Mouse (Mus musculus) retina, adult 2 months (tissue): ENCODE measurements around the gene Tmem236.

Experiments
- DNase-seq: peaks from one replicate; pipeline ENCODE4 v3.0.0-alpha.2; 2012; ENCODE audit warnings: low read depth, low spot score

Tmem236 gene

GRCm38 (mm10) chr2:14174334-14174733 lies at the start of gene Tmem236:
Tmem236 (plus strand) TSS chr2:14174523.
- DNase-seq = no peak

- no peak for DNase-seq
Observed at GRCm38 (mm10) chr2:14126387-14126786, 47.9 kb upstream of the Tmem236 start.

DNA sequence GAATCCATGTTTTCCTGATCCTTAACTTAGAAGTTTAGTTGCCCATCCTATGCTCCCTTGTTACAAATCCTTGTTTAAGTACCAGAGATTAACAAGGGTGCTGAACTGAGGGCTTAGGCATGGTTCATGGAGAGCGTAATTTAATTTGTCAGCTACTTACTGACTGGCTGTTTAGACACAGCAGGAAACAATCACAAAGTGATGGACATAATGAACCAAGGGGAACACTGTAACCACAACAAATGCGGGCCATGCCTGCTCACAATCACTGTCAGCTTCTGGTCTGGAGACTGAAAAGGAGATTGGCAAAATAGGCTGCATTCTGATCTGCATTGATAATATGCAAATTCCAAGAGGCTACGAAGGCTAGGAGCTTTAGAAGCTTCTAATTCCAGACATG lies 46.7 kb upstream of the Tmem236 start:
- DNase-seq = no peak

- no peak for DNase-seq
Observed at GRCm38 (mm10) chr2:14130641-14131339, 43.5 kb upstream of the Tmem236 start.

DNA sequence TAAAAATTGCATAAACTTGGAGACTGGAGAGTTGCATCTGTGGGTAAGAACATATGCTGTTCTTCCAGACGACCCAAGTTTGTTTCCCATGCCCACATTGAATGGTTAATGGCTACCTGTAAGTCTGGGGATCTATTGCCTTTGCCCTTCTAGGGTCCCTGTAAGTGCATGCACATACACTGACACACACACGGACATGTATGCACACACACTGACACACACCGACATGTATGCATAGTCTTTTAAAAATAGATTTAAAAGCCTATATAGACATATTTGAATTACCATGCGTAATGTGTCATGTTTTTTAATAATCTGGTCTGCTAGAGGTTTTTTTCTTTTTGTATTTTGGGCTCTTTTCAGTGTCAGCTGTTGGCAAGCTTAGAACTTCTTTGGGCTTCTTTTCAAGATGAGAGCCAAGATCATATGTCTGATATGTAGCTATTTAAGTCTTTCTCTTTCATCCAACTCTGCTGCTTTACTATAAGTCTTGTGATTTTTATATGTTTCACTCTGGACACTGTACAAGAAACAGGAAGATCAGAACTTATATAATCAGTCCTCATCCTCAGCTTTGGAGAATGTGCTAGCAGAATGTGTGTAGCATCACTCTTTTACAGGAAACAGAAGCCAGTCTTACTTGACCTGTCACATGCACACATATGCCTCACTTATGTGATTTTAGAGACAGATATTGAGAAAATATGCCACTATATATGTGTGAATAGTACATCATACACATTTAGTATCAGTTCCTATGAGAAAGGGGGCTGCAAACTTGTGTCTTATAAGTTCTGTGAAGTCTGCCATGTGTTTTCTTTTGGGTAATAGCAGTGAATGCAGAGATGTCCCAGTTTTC lies 41.6 kb upstream of the Tmem236 start:
- DNase-seq = no peak

DNA sequence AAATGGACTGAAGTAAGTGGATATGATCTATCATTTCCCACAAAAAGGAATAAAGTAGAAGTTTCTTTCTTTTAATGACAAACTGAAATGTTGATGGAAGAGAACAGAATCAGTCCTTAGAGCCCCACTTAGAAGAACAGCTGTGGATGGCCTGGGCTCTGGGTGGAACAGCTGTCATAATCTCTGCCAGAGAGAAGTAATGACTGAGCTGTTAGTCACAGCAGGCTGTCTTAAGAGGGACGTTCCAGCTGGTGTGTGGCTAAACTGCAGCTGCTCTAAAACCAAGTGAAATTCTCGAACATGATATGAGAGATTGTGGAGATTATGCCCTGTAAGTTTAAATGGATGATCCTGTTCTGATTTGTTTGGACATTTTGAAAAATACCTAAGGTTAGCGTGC lies 37.4 kb upstream of the Tmem236 start:
- DNase-seq = no peak

GRCm38 (mm10) chr2:14139590-14139989 lies 34.7 kb upstream of the Tmem236 start:
- DNase-seq = no peak

- DNase-seq = no peak
Observed at GRCm38 (mm10) chr2:14140044-14140443, 34.3 kb upstream of the Tmem236 start.

DNA sequence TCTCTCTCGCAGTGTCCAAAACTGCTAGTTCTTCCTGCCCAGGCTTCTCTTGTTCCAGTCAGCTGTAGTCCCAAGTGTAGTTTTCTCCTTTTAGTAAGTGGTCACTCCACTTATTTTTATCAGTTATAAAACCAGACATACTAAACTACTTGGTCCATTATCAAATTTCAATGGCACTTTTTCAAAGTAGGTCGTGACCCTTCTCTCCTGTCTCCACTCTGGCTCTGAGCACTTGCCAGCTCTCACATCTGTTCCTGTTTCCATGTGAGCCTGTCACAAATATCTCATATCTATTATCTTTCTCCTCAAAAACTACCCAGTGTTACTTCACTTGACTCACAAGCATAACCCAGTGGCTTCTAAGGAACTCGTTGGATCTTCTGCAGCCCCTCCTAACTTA lies 29.0 kb upstream of the Tmem236 start:
- DNase-seq = no peak

GRCm38 (mm10) chr2:14146913-14147312 lies 27.4 kb upstream of the Tmem236 start:
- no peak for DNase-seq

DNA sequence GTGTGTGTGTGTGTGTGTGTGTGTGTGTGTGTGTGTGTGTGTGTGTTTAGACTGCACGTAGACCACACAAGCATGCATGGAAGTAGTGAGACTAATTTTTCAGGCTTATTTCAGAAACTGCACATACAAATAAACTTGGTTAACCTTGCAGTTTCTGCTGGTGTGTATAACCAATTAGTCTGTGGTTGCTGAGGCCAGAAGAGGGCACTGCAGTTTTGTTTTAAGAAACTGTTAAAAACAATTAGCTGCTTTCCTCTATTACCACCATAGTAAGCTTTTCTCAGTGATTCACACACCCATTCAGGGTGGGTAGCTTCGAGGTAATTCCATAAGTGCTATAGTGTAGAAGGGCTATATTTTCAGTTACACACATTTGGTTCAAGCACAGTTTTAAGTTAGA lies 23.5 kb upstream of the Tmem236 start:
- no peak for DNase-seq

GRCm38 (mm10) chr2:14151854-14152253 lies 22.5 kb upstream of the Tmem236 start:
- DNase-seq = no peak

DNA sequence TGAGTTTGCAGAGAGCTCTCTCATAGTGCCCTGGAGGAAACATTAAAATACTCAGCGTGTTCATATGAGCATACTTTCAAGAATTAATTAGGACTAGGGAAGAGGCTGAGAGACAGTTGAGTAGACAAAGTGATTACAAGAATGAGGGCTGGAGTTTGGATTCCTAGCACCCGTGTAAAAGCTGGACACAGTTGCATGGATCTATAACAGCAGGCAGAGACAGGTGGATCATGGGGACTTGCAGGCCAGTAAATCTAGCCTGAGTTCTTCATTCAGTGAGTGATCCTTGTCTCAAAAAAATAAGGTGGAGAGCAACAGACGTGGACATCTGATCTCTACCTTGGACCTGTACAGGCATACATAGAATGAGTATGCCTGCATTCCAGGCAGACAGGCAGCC lies 15.3 kb upstream of the Tmem236 start:
- no peak for DNase-seq

DNA sequence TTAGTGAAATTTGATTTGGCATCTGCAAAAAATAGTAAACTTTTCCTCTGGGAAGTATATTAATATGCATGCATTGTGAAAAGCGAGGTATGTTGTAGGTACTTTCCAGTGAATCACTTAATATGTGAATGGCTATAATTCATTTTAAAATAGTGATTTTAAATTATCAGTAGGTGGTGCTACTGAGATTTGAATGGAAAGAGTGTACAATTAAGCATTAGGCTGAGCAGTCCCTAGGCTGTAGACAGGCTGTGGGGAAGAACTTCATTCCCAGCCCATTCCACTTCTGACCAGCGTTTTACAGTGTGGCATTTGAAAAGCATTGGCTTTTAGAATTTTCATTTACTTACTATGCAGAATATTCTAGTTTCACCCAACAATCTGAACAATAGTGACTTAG lies 14.6 kb upstream of the Tmem236 start:
- no peak for DNase-seq

GRCm38 (mm10) chr2:14164459-14165030 lies 9.8 kb upstream of the Tmem236 start:
- no peak for DNase-seq

GRCm38 (mm10) chr2:14165066-14165465 lies 9.3 kb upstream of the Tmem236 start:
- no peak for DNase-seq

DNA sequence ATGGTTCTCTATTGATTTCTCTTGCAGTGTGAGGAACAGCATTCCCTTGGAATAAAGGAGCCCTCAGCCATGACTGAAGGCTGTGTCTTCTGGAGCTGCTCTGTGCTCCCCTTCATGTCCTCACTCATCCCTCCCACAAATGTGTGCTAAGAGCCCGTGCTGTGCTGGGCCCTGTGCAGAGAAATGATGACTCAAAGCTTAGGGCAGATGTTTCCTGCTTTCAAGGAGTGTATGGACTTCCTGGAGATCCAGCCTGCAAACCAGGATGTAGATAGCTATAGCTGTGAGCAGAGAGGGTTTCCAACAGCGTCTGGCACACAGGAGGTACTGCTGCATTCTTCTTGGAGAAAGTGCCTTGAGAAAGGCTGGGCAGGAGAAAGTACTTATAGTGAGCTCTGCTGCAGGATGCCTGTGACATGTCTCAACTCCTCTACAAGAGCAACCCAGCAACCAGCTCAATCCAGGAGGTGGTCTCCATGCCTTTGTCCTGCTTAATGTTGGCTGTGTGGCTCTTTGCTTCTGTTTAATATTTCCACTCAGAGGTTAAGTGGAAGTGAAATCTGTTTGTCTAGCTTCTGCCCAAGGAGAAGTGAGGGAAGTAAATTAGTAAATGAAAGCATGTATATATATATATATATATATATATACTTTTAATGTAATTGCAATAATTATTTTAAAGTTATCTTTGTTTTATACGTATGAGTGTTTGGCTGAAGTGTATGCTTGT lies 8.5 kb upstream of the Tmem236 start:
- no peak for DNase-seq

DNA sequence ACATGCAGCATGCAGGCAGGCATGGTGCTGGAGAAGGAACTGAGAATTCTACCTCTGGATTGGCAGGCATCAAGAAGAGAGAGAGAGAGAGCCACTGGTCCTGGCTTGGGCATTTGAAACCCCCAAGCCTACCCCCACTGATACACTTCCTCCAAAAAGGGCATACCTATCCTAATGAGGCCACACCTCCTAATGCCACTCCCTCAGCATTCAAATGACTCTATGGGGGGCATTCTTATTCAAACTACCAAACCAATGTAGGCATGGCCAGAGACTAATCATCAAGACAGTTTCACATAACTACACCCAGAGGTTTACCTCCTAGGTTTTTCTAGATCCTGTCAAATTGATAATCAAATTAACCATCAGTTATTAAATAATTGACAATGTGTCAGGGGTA lies 6.6 kb upstream of the Tmem236 start:
- no peak for DNase-seq

GRCm38 (mm10) chr2:14176460-14177193 lies 2.3 kb downstream of the Tmem236 start:
- DNase-seq = no peak

DNA sequence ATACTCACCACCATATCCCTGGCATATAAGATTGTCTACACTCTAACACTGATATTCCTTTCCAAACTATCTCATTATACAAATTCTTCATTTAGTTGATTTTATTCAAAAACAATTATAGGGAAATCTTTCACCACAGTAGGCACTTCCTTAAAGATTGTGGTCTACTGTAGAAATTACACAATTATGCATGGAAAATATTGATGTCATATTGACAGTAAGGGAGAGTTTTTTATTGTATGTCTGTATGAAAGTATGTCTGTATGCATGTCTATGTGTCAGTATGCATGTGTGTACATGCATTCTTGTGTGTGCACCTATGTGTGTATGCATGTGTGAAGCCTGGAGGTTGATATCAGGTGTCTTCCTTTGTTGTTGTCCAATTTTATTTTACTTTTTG lies 10.1 kb downstream of the Tmem236 start:
- DNase-seq = no peak

DNA sequence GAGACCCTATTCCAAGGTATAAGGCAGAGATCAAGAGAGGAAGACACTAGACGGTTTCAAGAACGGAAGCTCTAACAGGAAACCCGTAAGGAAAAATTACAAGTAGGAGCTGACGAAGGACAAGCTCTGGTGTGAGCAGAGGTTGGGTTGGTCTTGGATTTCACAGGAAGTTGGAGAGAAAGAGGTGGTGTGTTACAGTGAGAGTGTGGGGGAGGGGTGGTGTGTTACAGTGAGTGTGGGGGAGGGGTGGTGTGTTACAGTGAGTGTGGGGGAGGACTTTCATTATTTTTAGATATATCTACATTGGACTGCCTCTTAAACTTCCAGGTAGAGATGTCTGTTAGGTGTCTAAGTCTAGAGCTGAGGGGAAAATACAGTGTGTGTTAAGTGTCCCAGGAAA lies 16.4 kb downstream of the Tmem236 start:
- DNase-seq = no peak
